Mouse (Mus musculus) left cerebral cortex, adult 8-10 months (tissue): Measurements from ENCODE around the gene Gm13871. TPM values are rescaled to one million over a fixed set of nuclear protein-coding genes. Genes with fewer than 3 reads are reported as not detected.
"Not testable (repeated sequence)": the region's sequence is repeated elsewhere in the genome, so short reads cannot be mapped to it uniquely, and the experiment has no call there.

ENCODE experiments used
- DNase-seq, 2 experiments: peaks; one replicate each; pipeline ENCODE4 v3.0.0; 2022; ENCODE audit warnings: low spot score in 2 of 2
- total RNA-seq, 4 experiments: library from RNA; stranded (reverse); gene quantifications; 2 replicates each; pipeline ENCODE4 v1.2.4; 2022

Gm13871 gene
- total RNA-seq, result not detected

- DNase-seq, result not testable (repeated sequence)
Measured at GRCm38 (mm10) chr4:73905853-73906252, at the start of gene Gm13871. Gm13871 (minus strand) TSS chr4:73905953.

DNA sequence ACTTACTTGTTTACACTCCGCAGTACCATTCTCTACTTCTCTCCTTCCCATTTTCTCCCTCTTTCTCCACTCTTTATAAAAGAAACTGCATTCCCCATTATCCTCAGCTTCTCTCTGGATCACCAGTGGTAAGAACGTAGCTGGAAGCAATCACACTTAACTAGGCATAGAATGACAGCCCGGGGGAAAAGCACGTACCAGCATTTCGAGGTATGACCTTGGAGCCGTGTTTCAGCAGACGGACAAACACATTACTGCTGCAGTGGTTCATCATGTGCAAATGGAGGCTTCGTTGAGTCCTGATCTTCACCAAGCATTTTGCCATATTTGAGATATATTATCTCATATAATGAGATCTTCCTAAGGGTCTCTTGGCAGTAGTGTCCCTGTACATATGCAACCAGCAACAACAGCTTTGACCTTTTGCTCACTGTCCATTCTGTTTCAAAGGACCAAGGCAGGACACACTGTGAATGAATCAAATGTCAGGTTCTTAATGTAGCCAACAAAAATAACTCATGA is 44.7 kb upstream of the Gm13871 start, which contains the start of gene 2310002L09Rik:
2310002L09Rik (minus strand) TSS at position 472 of the 522 bp plus-strand sequence.
- no peak for DNase-seq

DNA sequence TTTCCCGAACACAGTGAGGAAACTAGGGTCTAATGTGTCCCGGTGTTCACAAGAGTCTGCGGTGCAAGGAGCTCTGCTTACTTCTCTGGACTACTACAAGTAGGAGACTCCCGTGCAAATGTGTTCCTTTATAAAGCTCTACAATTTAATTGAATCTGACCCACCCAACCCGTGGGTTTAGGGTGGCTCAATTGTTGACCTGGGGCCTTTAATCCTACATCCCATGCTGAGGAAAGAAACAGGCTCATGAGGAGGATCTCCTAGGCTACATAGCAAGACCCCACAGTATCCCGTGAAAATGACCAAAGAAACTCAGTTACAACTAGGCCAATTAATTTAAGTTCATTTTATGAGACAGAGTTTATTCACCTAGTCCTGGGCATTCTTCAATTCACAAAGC is 14.9 kb upstream of the Gm13871 start, which contains the start of gene Gm11756:
Gm11756 (minus strand) TSS at position 101 of the 400 bp plus-strand sequence.
- not testable (repeated sequence) for DNase-seq

DNA sequence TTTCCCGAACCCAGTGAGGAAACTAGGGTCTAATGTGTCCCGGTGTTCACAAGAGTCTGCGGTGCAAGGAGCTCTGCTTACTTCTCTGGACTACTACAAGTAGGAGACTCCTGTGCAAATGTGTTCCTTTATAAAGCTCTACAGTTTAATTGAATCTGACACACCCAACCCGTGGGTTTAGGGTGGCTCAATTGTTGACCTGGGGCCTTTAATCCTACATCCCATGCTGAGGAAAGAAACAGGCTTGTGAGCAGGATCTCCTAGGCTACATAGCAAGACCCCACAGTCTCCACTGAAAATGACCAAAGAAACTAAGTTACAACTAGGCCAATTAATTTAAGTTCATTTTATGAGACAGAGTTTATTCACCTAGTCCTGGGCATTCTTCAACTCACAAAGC is 14.7 kb downstream of the Gm13871 start, which contains the start of gene Gm11757:
Gm11757 (minus strand) TSS at position 101 of the 400 bp plus-strand sequence.
- DNase-seq, result not testable (repeated sequence)

DNA sequence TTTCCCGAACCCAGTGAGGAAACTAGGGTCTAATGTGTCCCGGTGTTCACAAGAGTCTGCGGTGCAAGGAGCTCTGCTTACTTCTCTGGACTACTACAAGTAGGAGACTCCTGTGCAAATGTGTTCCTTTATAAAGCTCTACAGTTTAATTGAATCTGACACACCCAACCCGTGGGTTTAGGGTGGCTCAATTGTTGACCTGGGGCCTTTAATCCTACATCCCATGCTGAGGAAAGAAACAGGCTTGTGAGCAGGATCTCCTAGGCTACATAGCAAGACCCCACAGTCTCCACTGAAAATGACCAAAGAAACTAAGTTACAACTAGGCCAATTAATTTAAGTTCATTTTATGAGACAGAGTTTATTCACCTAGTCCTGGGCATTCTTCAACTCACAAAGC is 29.6 kb downstream of the Gm13871 start, which contains the start of gene Gm11758:
Gm11758 (minus strand) TSS at position 101 of the 400 bp plus-strand sequence.
- DNase-seq, result not testable (repeated sequence)

Other genes starting within 250 kb of the Gm13871 start
- gene Gm11239, start 237.6 kb downstream of the Gm13871 start, total RNA-seq, result not detected
- not detected for gene Gm428, start 222.4 kb downstream of the Gm13871 start, total RNA-seq
- gene Rasef, start 115.0 kb downstream of the Gm13871 start, total RNA-seq, result under 1 TPM in 1 of 4 experiments, not detected in 3; 0.07 TPM
- not detected for gene Gm11758, start 29.7 kb downstream of the Gm13871 start, total RNA-seq
- gene Gm11757, start 14.8 kb downstream of the Gm13871 start, total RNA-seq, result not detected
- gene Gm11756, start 14.8 kb upstream of the Gm13871 start, total RNA-seq, result not detected
- gene 2310002L09Rik, start 44.9 kb upstream of the Gm13871 start, total RNA-seq, result not detected
- 1 to 10 TPM; 6.4 to 6.7 (median 6.5) TPM for gene Frmd3, start 107.5 kb upstream of the Gm13871 start, total RNA-seq